Mouse (Mus musculus) brain, embryonic 14.5 days (tissue): ENCODE results near the gene Plekhm1. TPM values are rescaled to one million over a fixed set of nuclear protein-coding genes. Genes with fewer than 3 reads are reported as not detected.

ENCODE experiments used
- DNase-seq: peaks from one replicate; pipeline ENCODE4 v3.0.0-alpha.2; 2011; ENCODE audit warnings: low read depth
- CTCF ChIP-seq: fragments of 200-500 bp; IDR thresholded peaks from 2 replicates; pipeline ENCODE4 v1.5.1; 2012; ENCODE audit warnings: inconsistent platforms, mild to moderate bottlenecking, moderate library complexity, borderline replicate concordance; ENCODE audit not compliant: insufficient read depth, insufficient read length; ENCODE audit errors: extremely low read depth
- POLR2A ChIP-seq: fragments of 200-500 bp; IDR thresholded peaks from 2 replicates; pipeline ENCODE4 v1.6.1; 2012; ENCODE audit warnings: mild to moderate bottlenecking, inconsistent platforms, borderline replicate concordance; ENCODE audit not compliant: poor library complexity, insufficient read depth, insufficient read length, severe bottlenecking; ENCODE audit errors: extremely low read depth
- polyA plus RNA-seq: library from polyadenylated mRNA; depleted of rRNA; stranded (reverse); fragments of >200 nt; gene quantifications from 2 replicates; pipeline ENCODE4 v1.2.3, GENCODE M21; 2012

Plekhm1 gene
- polyA plus RNA-seq, 1 experiment: 17.4 TPM

- no peak for DNase-seq
Observed at GRCm38 (mm10) chr11:103403776-103404175, 8.7 kb downstream of the Plekhm1 start.

GRCm38 (mm10) chr11:103402738-103403137 is 9.7 kb downstream of the Plekhm1 start:
- TF ChIP-seq CTCF (no peak), POLR2A (no peak)
- DNase-seq: no peak

More at GRCm38 (mm10) chr11:103403776-103404175, 8.7 kb downstream of the Plekhm1 start:
- no peak for TF ChIP-seq POLR2A
- no peak for TF ChIP-seq CTCF

GRCm38 (mm10) chr11:103402198-103402597 is 10.3 kb downstream of the Plekhm1 start:
- TF ChIP-seq POLR2A (no peak), CTCF (peak; percentile 69)
- peak; percentile 19 for DNase-seq

GRCm38 (mm10) chr11:103399986-103400385 is 12.5 kb downstream of the Plekhm1 start:
- DNase-seq: no peak
- no peak for TF ChIP-seq CTCF
- no peak for TF ChIP-seq POLR2A

DNA sequence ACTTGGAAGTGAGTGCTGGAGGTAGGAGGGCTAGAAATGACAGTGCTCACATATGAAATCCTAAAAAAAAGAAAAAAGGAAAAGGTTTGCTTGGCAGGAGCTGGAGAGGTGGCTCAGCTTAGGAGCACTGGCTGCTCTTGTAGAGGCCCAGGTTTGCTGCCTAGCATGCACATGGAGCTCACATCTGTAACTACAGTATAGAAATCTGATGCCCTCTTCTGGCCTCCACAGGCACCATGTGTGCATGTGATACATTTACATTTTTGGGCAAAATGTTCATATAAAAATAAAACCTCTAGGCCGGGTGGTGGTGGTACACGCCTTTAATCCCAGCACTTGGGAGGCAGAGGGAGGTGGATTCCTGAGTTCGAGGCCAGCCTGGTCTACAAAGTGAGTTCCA is 13.4 kb downstream of the Plekhm1 start:
- TF ChIP-seq POLR2A (no peak), CTCF (no peak)

DNA sequence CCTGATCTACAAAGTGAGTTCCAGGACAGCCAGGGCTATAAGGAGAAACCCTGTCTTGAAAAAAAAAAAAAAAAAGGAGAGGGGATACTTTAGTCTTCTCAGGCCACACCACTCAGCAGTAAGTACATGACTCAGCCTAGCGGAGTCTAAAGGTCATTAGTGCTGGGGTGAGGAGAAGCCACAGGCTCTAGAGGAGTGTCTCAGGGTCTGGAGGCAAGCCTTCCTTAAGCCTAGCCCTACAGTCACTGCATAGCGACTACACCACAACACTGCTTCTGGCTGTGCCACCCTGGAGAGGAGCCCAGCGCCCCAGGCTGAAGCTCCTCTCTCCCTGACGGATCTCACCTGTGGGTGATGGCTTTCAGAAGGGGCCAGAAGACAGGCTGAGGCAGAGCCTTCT is 15.8 kb downstream of the Plekhm1 start:
- no peak for TF ChIP-seq POLR2A
- TF ChIP-seq CTCF: no peak
- DNase-seq: no peak

More for the DNA sequence above, 13.4 kb downstream of the Plekhm1 start:
- DNase-seq: no peak

- no peak for DNase-seq
- TF ChIP-seq POLR2A (no peak), CTCF (no peak)
Observed at GRCm38 (mm10) chr11:103396236-103396635, 16.3 kb downstream of the Plekhm1 start.

- no peak for TF ChIP-seq CTCF
- TF ChIP-seq POLR2A: no peak
Observed at GRCm38 (mm10) chr11:103394604-103395003, 17.9 kb downstream of the Plekhm1 start.

GRCm38 (mm10) chr11:103394025-103394424 is 18.5 kb downstream of the Plekhm1 start:
- no peak for TF ChIP-seq CTCF
- TF ChIP-seq POLR2A: no peak
- DNase-seq: no peak

More at GRCm38 (mm10) chr11:103394604-103395003, 17.9 kb downstream of the Plekhm1 start:
- DNase-seq: no peak

- DNase-seq: no peak
- TF ChIP-seq CTCF (no peak), POLR2A (no peak)
Observed at GRCm38 (mm10) chr11:103387870-103388526, 24.5 kb downstream of the Plekhm1 start.

GRCm38 (mm10) chr11:103386827-103387226 is 25.7 kb downstream of the Plekhm1 start:
- DNase-seq: no peak
- TF ChIP-seq POLR2A: no peak
- no peak for TF ChIP-seq CTCF
